Mouse (Mus musculus) monocyte, adult 5-6 weeks (primary cell): ENCODE results near the gene Olfr90. TPM values are rescaled to one million over a fixed set of nuclear protein-coding genes. Genes with fewer than 3 reads are reported as not detected.

Source experiments
- total RNA-seq: library from RNA; stranded (forward); fragments of 200-1000, 200-491, 200-594 nt; gene quantifications from 3 replicates; pipeline ENCODE4 v1.2.3, GENCODE M21; 2017

Olfr90 gene
- total RNA-seq, 1 experiment from 2014 or later, result not detected

Other genes with a start within 250 kb of the Olfr90 start
- gene Trim15, start 221.3 kb downstream of the Olfr90 start, total RNA-seq, result not detected in 3 replicates
- gene Trim10, start 218.9 kb downstream of the Olfr90 start, total RNA-seq, result 0.49 to 16.6 TPM (median 11.1 TPM) in 3 replicates
- not detected in 3 replicates for gene Trim40, start 198.4 kb downstream of the Olfr90 start, total RNA-seq
- gene Trim31, start 190.4 kb downstream of the Olfr90 start, total RNA-seq, result not detected in 3 replicates
- 2.6 TPM in 1 of 3 replicates, not detected in the others for gene Rnf39, start 145.6 kb downstream of the Olfr90 start, total RNA-seq
- gene Ppp1r11, start 136.8 kb downstream of the Olfr90 start, total RNA-seq, result 41.5 to 96.1 TPM (median 79.2 TPM) in 3 replicates
- 28.2 to 45.0 TPM (median 30.5 TPM) in 3 replicates for gene Znrd1, start 129.9 kb downstream of the Olfr90 start, total RNA-seq
- gene Znrd1as, start 129.9 kb downstream of the Olfr90 start, total RNA-seq, result 1.1 to 4.4 TPM (median 3.4 TPM) in 3 replicates
- not detected in 3 replicates for gene 2410137M14Rik, start 107.3 kb downstream of the Olfr90 start, total RNA-seq
- gene H2-M5, start 99.0 kb downstream of the Olfr90 start, total RNA-seq, result not detected in 3 replicates
- gene Zfp57, start 87.3 kb downstream of the Olfr90 start, total RNA-seq, result 0.64 to 3.4 TPM in 2 of 3 replicates, not detected in the other
- gene Mog, start 65.1 kb downstream of the Olfr90 start, total RNA-seq, result not detected in 3 replicates
- 20.1 to 24.2 TPM (median 24.1 TPM) in 3 replicates for gene Gabbr1, start 42.5 kb downstream of the Olfr90 start, total RNA-seq
- not detected in 3 replicates for gene Olfr91, start 9.8 kb upstream of the Olfr90 start, total RNA-seq
- gene Olfr92, start 31.6 kb upstream of the Olfr90 start, total RNA-seq, result 0.48 TPM in 1 of 3 replicates, not detected in the others
- not detected in 3 replicates for gene Olfr93, start 73.0 kb upstream of the Olfr90 start, total RNA-seq
- not detected in 3 replicates for gene Ubd, start 105.4 kb upstream of the Olfr90 start, total RNA-seq
- gene Olfr94, start 112.5 kb upstream of the Olfr90 start, total RNA-seq, result not detected in 3 replicates
- gene Olfr95, start 124.6 kb upstream of the Olfr90 start, total RNA-seq, result not detected in 3 replicates
- not detected in 3 replicates for gene Olfr96, start 131.6 kb upstream of the Olfr90 start, total RNA-seq
- not detected in 3 replicates for gene Olfr97, start 148.8 kb upstream of the Olfr90 start, total RNA-seq
- gene Olfr98, start 175.2 kb upstream of the Olfr90 start, total RNA-seq, result not detected in 3 replicates
- 78.7 to 86.4 TPM (median 79.2 TPM) in 3 replicates for gene H2-M3, start 181.7 kb upstream of the Olfr90 start, total RNA-seq
- not detected in 3 replicates for gene Olfr99, start 195.0 kb upstream of the Olfr90 start, total RNA-seq
- gene Olfr101, start 215.8 kb upstream of the Olfr90 start, total RNA-seq, result not detected in 3 replicates
- not detected in 3 replicates for gene Olfr102, start 228.6 kb upstream of the Olfr90 start, total RNA-seq